Mouse (Mus musculus) left cerebral cortex, postnatal 4 days (tissue): ENCODE results near the gene Mindy1. TPM values are rescaled to one million over a fixed set of nuclear protein-coding genes. Genes with fewer than 3 reads are reported as not detected.
A peak's percentile ranks its signal among the peaks of the same experiment; 100 is the strongest.

Source experiments
- DNase-seq: peaks from one replicate; pipeline ENCODE4 v3.0.0-alpha.2; 2022
- intact Hi-C: fragments of 180-260 bp; cut with DNase I; formaldehyde crosslinking; loops from one replicate; pipeline ENCODE4 v1.15.1; 2025
- total RNA-seq, 2 experiments: library from RNA; stranded (reverse); gene quantifications; 2 replicates each; pipeline ENCODE4 v1.2.3; 2021

Gene Mindy1
- total RNA-seq, 2 experiments from 2014 or later, result 29.7 to 32.6 TPM

- DNase-seq, result no peak
- intact Hi-C loops, result no loop called here
Measured at GRCm38 (mm10) chr3:95291041-95291440, 9.9 kb downstream of the Mindy1 start.

- intact Hi-C loops, result no loop called here
- no peak for DNase-seq
Measured at GRCm38 (mm10) chr3:95292899-95293298, 11.8 kb downstream of the Mindy1 start.

GRCm38 (mm10) chr3:95293537-95293936 is 12.4 kb downstream of the Mindy1 start:
- no peak for DNase-seq
- intact Hi-C loops, result no loop called here

- intact Hi-C loops, result no loop called here
- DNase-seq, result no peak
Measured at GRCm38 (mm10) chr3:95294316-95294715, 13.2 kb downstream of the Mindy1 start.

- intact Hi-C loops, result no loop called here
- DNase-seq, result no peak
Measured at GRCm38 (mm10) chr3:95294718-95295117, 13.6 kb downstream of the Mindy1 start.

GRCm38 (mm10) chr3:95295321-95296102 is 14.4 kb downstream of the Mindy1 start:
- intact Hi-C loops, result no loop called here
- DNase-seq, result no peak

GRCm38 (mm10) chr3:95296103-95296469 is 14.9 kb downstream of the Mindy1 start:
- DNase-seq, result no peak
- intact Hi-C loops, result no loop called here

GRCm38 (mm10) chr3:95298018-95298417 is 16.9 kb downstream of the Mindy1 start:
- intact Hi-C loops, result no loop called here
- no peak for DNase-seq

- intact Hi-C loops, result no loop called here
- DNase-seq, result no peak
Measured at GRCm38 (mm10) chr3:95301204-95301796, 20.2 kb downstream of the Mindy1 start.

GRCm38 (mm10) chr3:95306244-95306643 is 25.1 kb downstream of the Mindy1 start:
- no peak for DNase-seq
- intact Hi-C loops, result no loop called here

- intact Hi-C loops, result no loop called here
- no peak for DNase-seq
Measured at GRCm38 (mm10) chr3:95307100-95307499, 26.0 kb downstream of the Mindy1 start, which contains the start of gene Anxa9. Gene Anxa9 (minus strand): TSS chr3:95307176.

GRCm38 (mm10) chr3:95310496-95310895 is 29.4 kb downstream of the Mindy1 start:
- intact Hi-C loops, result no loop called here
- DNase-seq, result no peak

GRCm38 (mm10) chr3:95310968-95311882 is 30.1 kb downstream of the Mindy1 start:
- intact Hi-C loops, result no loop called here
- peak; percentile 58 for DNase-seq

GRCm38 (mm10) chr3:95312623-95313022 is 31.5 kb downstream of the Mindy1 start:
- intact Hi-C loops, result no loop called here
- no peak for DNase-seq

GRCm38 (mm10) chr3:95313476-95313875 is 32.3 kb downstream of the Mindy1 start:
- intact Hi-C loops, result no loop called here
- DNase-seq, result no peak

GRCm38 (mm10) chr3:95314075-95314474 is 32.9 kb downstream of the Mindy1 start:
- no peak for DNase-seq
- intact Hi-C loops, result no loop called here

- DNase-seq, result no peak
- intact Hi-C loops, result no loop called here
Measured at GRCm38 (mm10) chr3:95314486-95315093, 33.4 kb downstream of the Mindy1 start, which contains the start of gene Cers2. Gene Cers2 (plus strand): TSS chr3:95314791.

- intact Hi-C loops, result no loop called here
- peak; percentile 87 for DNase-seq
Measured at GRCm38 (mm10) chr3:95315094-95315843, 34.1 kb downstream of the Mindy1 start.

- DNase-seq, result no peak
- intact Hi-C loops, result no loop called here
Measured at GRCm38 (mm10) chr3:95315844-95316550, 34.9 kb downstream of the Mindy1 start.
